Mouse (Mus musculus) intestine, postnatal 0 days (tissue): ENCODE measurements at regions not wholly inside any gene's neighbourhood (a gene's known extent, or its start where the extent isn't known, plus 50 kb on each side); places are given as distances from the start of the nearest gene placed in this dataset.
A peak's percentile ranks its signal among the peaks of the same experiment; 100 is the strongest.

ENCODE experiments used
- ATAC-seq: fragments of 200-750 bp; cut with Nextera tagmentation; 2 replicates; pipeline ENCODE4 v1.8.0; 2017; ENCODE audit warnings: mild to moderate bottlenecking, moderate TSS enrichment, moderate library complexity
- H3K27ac ChIP-seq: fragments of 300-500 bp; sonication (generic); 2 replicates; pipeline ENCODE4 v1.5.1; 2014; ENCODE audit warnings: mild to moderate bottlenecking, low read depth, low read length, moderate library complexity
- H3K27me3 ChIP-seq: fragments of 300-500 bp; sonication (generic); replicated peaks from 2 replicates; pipeline ENCODE4 v1.6.1; 2014; ENCODE audit warnings: low read length, mixed read lengths; ENCODE audit not compliant: control insufficient read depth, insufficient read depth
- H3K36me3 ChIP-seq: fragments of 300-500 bp; sonication (generic); 2 replicates; pipeline ENCODE4 v1.6.1; 2014; ENCODE audit warnings: mild to moderate bottlenecking, moderate library complexity; ENCODE audit not compliant: control insufficient read depth, insufficient read depth
- H3K4me1 ChIP-seq: fragments of 300-500 bp; sonication (generic); replicated peaks from 2 replicates; pipeline ENCODE4 v1.6.1; 2014; ENCODE audit warnings: antibody characterized with exemption, low read length, mixed read lengths; ENCODE audit not compliant: control insufficient read depth, insufficient read depth
- H3K4me2 ChIP-seq: fragments of 300-500 bp; sonication (generic); replicated peaks from 2 replicates; pipeline ENCODE4 v1.6.1; 2014; ENCODE audit warnings: low read depth, mild to moderate bottlenecking, moderate library complexity
- H3K4me3 ChIP-seq: fragments of 300-500 bp; sonication (generic); 2 replicates; pipeline ENCODE4 v1.5.1; 2014; ENCODE audit warnings: low read depth, low read length
- H3K9ac ChIP-seq: fragments of 300-500 bp; sonication (generic); 2 replicates; pipeline ENCODE4 v1.6.1; 2014; ENCODE audit warnings: mild to moderate bottlenecking, low read depth, low read length
- H3K9me3 ChIP-seq: fragments of 300-500 bp; sonication (generic); 2 replicates; pipeline ENCODE4 v1.6.1; 2016; ENCODE audit warnings: mixed run types; ENCODE audit not compliant: control insufficient read depth
- CTCF ChIP-seq: sonication (generic); IDR thresholded peaks from 2 replicates; pipeline ENCODE4 v1.5.1; 2016; ENCODE audit warnings: low read depth, mild to moderate bottlenecking, control low read depth, antibody characterized with exemption, moderate library complexity
- WGBS: fragments of 180-500 bp; shearing (Covaris S2); extraction: QIAGEN DNeasy Blood & Tissue Kit; methylation state at CpG from one replicate; pipeline ENCODE4 v1.1.7; 2014; 5-methylcytosine and 5-hydroxymethylcytosine counted together

DNA sequence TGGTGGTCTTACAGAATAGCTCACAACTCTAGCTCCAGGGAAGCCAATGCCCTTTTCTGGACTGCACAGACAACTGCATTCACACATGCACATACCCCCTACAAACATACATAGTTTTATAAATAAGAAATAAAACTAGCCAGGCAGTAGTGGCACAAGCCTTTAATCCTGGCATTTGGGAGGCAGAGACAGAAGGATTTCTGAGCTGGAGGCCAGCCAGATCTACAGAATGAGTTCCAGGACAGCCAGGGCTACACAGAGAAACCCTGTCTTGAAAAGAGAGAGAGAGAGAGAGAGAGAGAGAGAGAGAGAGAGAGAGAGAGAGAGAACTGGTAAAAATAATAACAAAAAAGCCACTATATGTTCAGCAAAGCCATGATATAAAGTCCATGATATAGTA is 143.5 kb upstream of the Tbl1x start:
- Histone ChIP-seq H3K4me2 (no peak overlapping the region), H3K9me3 (no peaks in the 10 kb centered on the region), H3K4me3 (no peak overlapping the region), H3K27ac (no peak overlapping the region), H3K36me3 (no peaks in the 10 kb centered on the region), H3K9ac (no peak overlapping the region), H3K4me1 (no peaks in the 10 kb centered on the region), H3K27me3 (no peaks in the 10 kb centered on the region)
- no peak for ATAC-seq
- TF ChIP-seq CTCF: no peak

- no peak overlapping the region for H3K9ac ChIP-seq
- no peaks in the 10 kb centered on the region for H3K27me3 ChIP-seq
- no peak overlapping the region for H3K4me2 ChIP-seq
- WGBS: 79% methylated on average over 1 of the region's 1 CpGs
- no peak for ATAC-seq
- no peak overlapping the region for H3K4me3 ChIP-seq
- no peaks in the 10 kb centered on the region for H3K36me3 ChIP-seq
- no peak for TF ChIP-seq CTCF
- no peak overlapping the region for H3K27ac ChIP-seq
- H3K4me1 ChIP-seq: no peaks in the 10 kb centered on the region
- H3K9me3 ChIP-seq: no peaks in the 10 kb centered on the region
Measured at GRCm38 (mm10) chrX:77387271-77387670, 123.5 kb upstream of the Tbl1x start.

- TF ChIP-seq CTCF: no peak
- Histone ChIP-seq H3K4me2 (no peak overlapping the region), H3K4me3 (no peak overlapping the region), H3K9me3 (no peaks in the 10 kb centered on the region), H3K36me3 (no peaks in the 10 kb centered on the region), H3K27ac (no peak overlapping the region), H3K27me3 (no peaks in the 10 kb centered on the region), H3K4me1 (no peaks in the 10 kb centered on the region), H3K9ac (no peak overlapping the region)
- ATAC-seq: no peak
- WGBS: 68% methylated on average over 4 of the region's 4 CpGs
Measured at GRCm38 (mm10) chrX:77391760-77392446, 118.9 kb upstream of the Tbl1x start.

- H3K4me3 ChIP-seq: no peak overlapping the region
- no peaks in the 10 kb centered on the region for H3K4me1 ChIP-seq
- ATAC-seq: no peak
- TF ChIP-seq CTCF: no peak
- H3K36me3 ChIP-seq: no peaks in the 10 kb centered on the region
- H3K4me2 ChIP-seq: no peak overlapping the region
- WGBS: 81% methylated on average over 3 of the region's 3 CpGs
- H3K9ac ChIP-seq: no peak overlapping the region
- no peaks in the 10 kb centered on the region for H3K27me3 ChIP-seq
- H3K27ac ChIP-seq: no peak overlapping the region
- H3K9me3 ChIP-seq: no peaks in the 10 kb centered on the region
Measured at GRCm38 (mm10) chrX:77406896-77407295, 103.9 kb upstream of the Tbl1x start.

DNA sequence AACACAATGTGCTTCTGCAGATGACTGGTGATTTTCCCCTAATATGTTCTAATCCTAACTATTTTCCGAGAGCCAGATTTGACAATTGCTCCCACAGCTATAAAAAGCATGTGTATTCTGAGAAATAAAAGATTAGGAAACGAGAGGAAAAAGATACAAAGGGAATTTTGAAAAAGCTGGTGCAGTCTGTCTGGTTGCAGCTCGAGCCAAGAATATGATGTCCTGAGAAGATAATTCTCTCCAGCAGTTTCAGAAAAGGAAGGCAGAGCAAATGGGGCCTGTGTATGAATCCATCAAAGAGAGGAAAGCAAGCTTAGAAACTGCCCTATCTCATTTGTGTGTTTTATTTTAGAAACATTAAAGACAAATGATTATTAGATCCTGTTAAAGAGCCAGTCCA is 102.9 kb upstream of the Tbl1x start:
- no peaks in the 10 kb centered on the region for H3K27me3 ChIP-seq
- H3K9ac ChIP-seq: no peak overlapping the region
- no peak overlapping the region for H3K4me3 ChIP-seq
- no peak for TF ChIP-seq CTCF
- H3K4me1 ChIP-seq: no peaks in the 10 kb centered on the region
- no peak overlapping the region for H3K4me2 ChIP-seq
- H3K27ac ChIP-seq: no peak overlapping the region
- no peaks in the 10 kb centered on the region for H3K36me3 ChIP-seq
- no peaks in the 10 kb centered on the region for H3K9me3 ChIP-seq
- no peak for ATAC-seq
- 62% methylated on average over 3 of the region's 3 CpGs for WGBS

GRCm38 (mm10) chrX:77409370-77409769 is 101.4 kb upstream of the Tbl1x start:
- Histone ChIP-seq H3K4me1 (no peaks in the 10 kb centered on the region), H3K4me2 (no peak overlapping the region), H3K9ac (no peak overlapping the region), H3K27ac (no peak overlapping the region), H3K27me3 (no peaks in the 10 kb centered on the region), H3K4me3 (no peak overlapping the region), H3K9me3 (no peaks in the 10 kb centered on the region), H3K36me3 (no peaks in the 10 kb centered on the region)
- ATAC-seq: no peak
- no peak for TF ChIP-seq CTCF
- WGBS: 72% methylated on average over 7 of the region's 7 CpGs

DNA sequence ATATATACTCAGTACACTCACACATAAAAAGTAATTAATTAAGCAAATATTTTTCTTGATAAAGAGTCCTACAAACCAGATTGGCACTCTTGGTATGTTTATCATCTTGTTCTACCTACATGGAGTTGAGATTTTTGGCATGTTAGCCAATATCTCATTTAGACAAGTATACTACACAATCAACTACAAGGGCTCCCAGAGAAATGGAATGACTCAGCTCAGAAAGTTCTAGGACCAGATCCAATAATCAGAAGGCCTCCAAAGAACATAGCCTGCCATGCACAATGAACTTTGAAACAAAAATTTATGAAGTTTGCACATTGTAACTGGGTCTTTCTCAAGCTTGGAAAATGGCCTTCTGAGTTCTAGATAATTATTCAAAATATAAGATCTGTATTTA is 100.0 kb upstream of the Tbl1x start:
- no peak overlapping the region for H3K4me3 ChIP-seq
- no peaks in the 10 kb centered on the region for H3K9me3 ChIP-seq
- H3K36me3 ChIP-seq: no peaks in the 10 kb centered on the region
- no peak overlapping the region for H3K9ac ChIP-seq
- H3K4me2 ChIP-seq: no peak overlapping the region
- no peak overlapping the region for H3K27ac ChIP-seq
- 0 out of 2 replicates have a peak, but pooled peaks have one; percentile 16 for ATAC-seq
- no peaks in the 10 kb centered on the region for H3K4me1 ChIP-seq
- no peak for TF ChIP-seq CTCF
- no peaks in the 10 kb centered on the region for H3K27me3 ChIP-seq
